Mouse (Mus musculus) midbrain, embryonic 15.5 days (tissue): ENCODE measurements around the gene Dpep3. TPM values are rescaled to one million over a fixed set of nuclear protein-coding genes. Genes with fewer than 3 reads are reported as not detected.

Experiments
- ATAC-seq: fragments of 200-750 bp; cut with Nextera tagmentation; replicated peaks from 2 replicates; pipeline ENCODE4 v1.8.0; 2017; ENCODE audit warnings: moderate TSS enrichment
- H3K27ac ChIP-seq: fragments of 300-500 bp; sonication (generic); 2 replicates; pipeline ENCODE4 v1.5.1; 2015; ENCODE audit warnings: mild to moderate bottlenecking, inconsistent platforms
- H3K27me3 ChIP-seq: fragments of 300-500 bp; sonication (generic); replicated peaks from 2 replicates; pipeline ENCODE4 v1.6.1; 2015; ENCODE audit warnings: inconsistent platforms
- H3K36me3 ChIP-seq: fragments of 300-500 bp; sonication (generic); replicated peaks from 2 replicates; pipeline ENCODE4 v1.6.1; 2015; ENCODE audit warnings: inconsistent platforms
- H3K4me1 ChIP-seq: fragments of 300-500 bp; sonication (generic); 2 replicates; pipeline ENCODE4 v1.6.1; 2015; ENCODE audit warnings: inconsistent platforms
- H3K4me2 ChIP-seq: fragments of 300-500 bp; sonication (generic); 2 replicates; pipeline ENCODE4 v1.6.1; 2015; ENCODE audit warnings: inconsistent platforms, mild to moderate bottlenecking, moderate library complexity
- H3K4me3 ChIP-seq: fragments of 300-500 bp; sonication (generic); 2 replicates; pipeline ENCODE4 v1.5.1; 2015; ENCODE audit warnings: mild to moderate bottlenecking, inconsistent platforms
- H3K9ac ChIP-seq: fragments of 300-500 bp; sonication (generic); 2 replicates; pipeline ENCODE4 v1.6.1; 2015; ENCODE audit warnings: mild to moderate bottlenecking, inconsistent platforms
- H3K9me3 ChIP-seq: fragments of 300-500 bp; sonication (generic); 2 replicates; pipeline ENCODE4 v1.6.1; 2016; ENCODE audit warnings: inconsistent platforms
- WGBS: fragments of 180-500 bp; shearing (Covaris S2); methylation state at CpG from one replicate; pipeline ENCODE4 v1.1.7; 2015; ENCODE audit warnings: mixed read lengths; 5-methylcytosine and 5-hydroxymethylcytosine counted together
- microRNA-seq: library from miRNA; unstranded; fragments of <30 nt; microRNA quantifications from one replicate; pipeline ENCODE4, GENCODE M21; 2016
- polyA plus RNA-seq: library from polyadenylated mRNA; unstranded; fragments of >200 nt; fragmentation: Nextera tagmentation; extraction: Ambion mirVana; gene quantifications from 2 replicates; pipeline ENCODE4 v1.2.1, GENCODE M21; 2015

The Dpep3 gene
- polyA plus RNA-seq, 1 experiment from 2014 or later = not detected

- Histone ChIP-seq H3K27me3 (no peaks in the 10 kb centered on the region), H3K4me2 (no peak overlapping the region), H3K9ac (peak overlapping the region; percentile 3; the same call in 1 of the 2 replicates), H3K9me3 (no peaks in the 10 kb centered on the region), H3K4me1 (peaks cover 4% of the 10 kb centered on the region), H3K36me3 (0 out of 2 replicates have a peak, but pooled peaks cover 2% of the 10 kb centered on the region), H3K4me3 (no peak overlapping the region), H3K27ac (peak overlapping the region; percentile 68)
- ATAC-seq = peak; percentile 74
- 13% methylated on average over 8 of the region's 8 CpGs for WGBS
Observed at GRCm38 (mm10) chr8:105930602-105931001, 48.6 kb downstream of the Dpep3 start.

GRCm38 (mm10) chr8:105925123-105925522 lies 54.1 kb downstream of the Dpep3 start:
- no peaks in the 10 kb centered on the region for H3K36me3 ChIP-seq
- no peaks in the 10 kb centered on the region for H3K27me3 ChIP-seq
- H3K4me2 ChIP-seq = no peak overlapping the region
- 73% methylated on average over 3 of the region's 3 CpGs for WGBS
- no peak overlapping the region for H3K4me3 ChIP-seq
- no peak overlapping the region for H3K9ac ChIP-seq
- H3K4me1 ChIP-seq = no peaks in the 10 kb centered on the region
- H3K27ac ChIP-seq = no peak overlapping the region
- ATAC-seq = no peak
- H3K9me3 ChIP-seq = no peaks in the 10 kb centered on the region

Small RNAs within 50 kb of the gene (microRNA-seq; reads per million reads assigned to microRNA genes)
- not detected for gene Mir7074

Other genes with a start within 250 kb of the Dpep3 start
- 90.3 and 100 TPM in 2 replicates for gene Gfod2, start 220.8 kb downstream of the Dpep3 start, polyA plus RNA-seq
- 11.8 and 13.6 TPM in 2 replicates for gene Ranbp10, start 152.1 kb downstream of the Dpep3 start, polyA plus RNA-seq
- 0.64 and 1.0 TPM in 2 replicates for gene Tsnaxip1, start 151.7 kb downstream of the Dpep3 start, polyA plus RNA-seq
- gene Cenpt, start 126.2 kb downstream of the Dpep3 start, polyA plus RNA-seq = 55.2 and 58.7 TPM in 2 replicates
- 56.2 and 58.6 TPM in 2 replicates for gene Thap11, start 124.3 kb downstream of the Dpep3 start, polyA plus RNA-seq
- gene Nutf2, start 118.8 kb downstream of the Dpep3 start, polyA plus RNA-seq = 148 and 152 TPM in 2 replicates
- 52.9 and 61.9 TPM in 2 replicates for gene Edc4, start 98.5 kb downstream of the Dpep3 start, polyA plus RNA-seq
- 0.30 TPM in 1 of 2 replicates, not detected in the other for gene Nrn1l, start 85.9 kb downstream of the Dpep3 start, polyA plus RNA-seq
- 11.6 and 13.7 TPM in 2 replicates for gene Pskh1, start 79.0 kb downstream of the Dpep3 start, polyA plus RNA-seq
- 5.4 and 5.5 TPM in 2 replicates for gene Ctrl, start 45.6 kb downstream of the Dpep3 start, polyA plus RNA-seq
- 64.3 and 65.3 TPM in 2 replicates for gene Psmb10, start 41.0 kb downstream of the Dpep3 start, polyA plus RNA-seq
- 1.6 and 2.0 TPM in 2 replicates for gene Lcat, start 36.0 kb downstream of the Dpep3 start, polyA plus RNA-seq
- gene Slc12a4, start 13.3 kb downstream of the Dpep3 start, polyA plus RNA-seq = 7.5 and 9.1 TPM in 2 replicates
- 29.0 and 30.8 TPM in 2 replicates for gene Dus2, start 11.9 kb upstream of the Dpep3 start, polyA plus RNA-seq
- 0.21 and 0.26 TPM in 2 replicates for gene Dpep2nb, start 26.5 kb upstream of the Dpep3 start, polyA plus RNA-seq
- 22.9 and 23.8 TPM in 2 replicates for gene Ddx28, start 32.5 kb upstream of the Dpep3 start, polyA plus RNA-seq
- 3.7 and 3.8 TPM in 2 replicates for gene Nfatc3, start 79.4 kb upstream of the Dpep3 start, polyA plus RNA-seq
- gene Esrp2, start 157.5 kb upstream of the Dpep3 start, polyA plus RNA-seq = 0.37 and 0.38 TPM in 2 replicates
- 23.3 and 24.3 TPM in 2 replicates for gene Pla2g15, start 171.0 kb upstream of the Dpep3 start, polyA plus RNA-seq
- 62.7 and 65.0 TPM in 2 replicates for gene Slc7a6, start 189.4 kb upstream of the Dpep3 start, polyA plus RNA-seq
- 35.2 and 36.2 TPM in 2 replicates for gene Slc7a6os, start 231.5 kb upstream of the Dpep3 start, polyA plus RNA-seq
- 63.4 and 64.4 TPM in 2 replicates for gene Prmt7, start 231.5 kb upstream of the Dpep3 start, polyA plus RNA-seq